In genomic region chr12:5176716-5177341, GRCm38 (mm10) we compare ENCODE assay signal across 14 mouse cellular contexts.
DNase-seq lines count a peak whose midpoint lies in the region; ATAC-seq and TF ChIP-seq lines count a peak whose summit lies in the region.
"Had no signal": no experiment of that assay in that cellular context is flagged by ENCODE, and none has a peak within 500 bp of the region (broad histone marks: within the 10 kb centered on the region; RNA-seq: fewer than 3 reads in every experiment).

No protein-coding gene starts in this region.

- H3K9ac ChIP-seq in midbrain, postnatal 0 days (replicated peaks; ENCODE audit: low read length, poor library complexity, severe bottlenecking): no peak overlapping the region
- H3K9ac ChIP-seq in midbrain, embryonic 11.5 days (ENCODE audit: low read length): no peak overlapping the region
- H3K9ac ChIP-seq: embryonic facial prominence, embryonic 15.5 days; heart, embryonic 12.5 days; hindbrain, embryonic 13.5 days had no signal

- no peak overlapping the region for H3K4me3 ChIP-seq in midbrain, postnatal 0 days (ENCODE audit: low read depth, low read length)
- H3K4me3 ChIP-seq in midbrain, embryonic 11.5 days (ENCODE audit: low read depth, low read length): no peak overlapping the region
- H3K4me3 ChIP-seq in testis, adult 2 months (ENCODE audit: control insufficient read depth, low read depth, low read length): no peak overlapping the region
- H3K4me3 ChIP-seq: embryonic facial prominence, embryonic 15.5 days; heart, embryonic 12.5 days; hindbrain, embryonic 13.5 days had no signal

- H3K27me3 ChIP-seq in midbrain, postnatal 0 days (ENCODE audit: insufficient read depth, low read length): no peaks in the 10 kb centered on the region
- H3K27me3 ChIP-seq in midbrain, embryonic 11.5 days (ENCODE audit: control insufficient read depth, insufficient read depth, low read length): no peaks in the 10 kb centered on the region
- H3K27me3 ChIP-seq in testis, adult 2 months (ENCODE audit: control insufficient read depth, insufficient read depth, low read length): no peaks in the 10 kb centered on the region
- H3K27me3 ChIP-seq: CH12.LX; embryonic facial prominence, embryonic 15.5 days; heart, embryonic 12.5 days; hindbrain, embryonic 13.5 days had no signal

- TF ChIP-seq POLR2A in testis, adult 2 months (IDR thresholded peaks at IDR 0.05; ENCODE audit: control insufficient read depth, low read depth, low read length): no peak

- no peaks in the 10 kb centered on the region for H3K36me3 ChIP-seq in midbrain, postnatal 0 days (ENCODE audit: insufficient read depth, low read length)
- no peaks in the 10 kb centered on the region for H3K36me3 ChIP-seq in midbrain, embryonic 11.5 days (ENCODE audit: control insufficient read depth, insufficient read depth, low read length)
- H3K36me3 ChIP-seq in testis, adult 2 months (ENCODE audit: control insufficient read depth, insufficient read depth, low read length): no peaks in the 10 kb centered on the region
- H3K36me3 ChIP-seq: embryonic facial prominence, embryonic 15.5 days; heart, embryonic 12.5 days; hindbrain, embryonic 13.5 days had no signal

- ATAC-seq in midbrain, postnatal 0 days (ENCODE audit: low FRiP score): 0 out of 2 replicates have a peak, but pooled peaks have one; percentile 10
- no peak for ATAC-seq in midbrain, embryonic 11.5 days (ENCODE audit: low FRiP score)

- intact Hi-C loops in heart, postnatal 14 days (cut with DNase I): no loop called here

- peak; percentile 95 for DNase-seq in heart, adult 11 months
- no peak for DNase-seq in heart, postnatal 14 days
- no peak for DNase-seq in midbrain, postnatal 0 days (ENCODE audit: low spot score)
- no peak for DNase-seq in midbrain, embryonic 11.5 days (ENCODE audit: low spot score, missing footprints)
- DNase-seq in adrenal gland, postnatal 14 days: peak; percentile 86
- DNase-seq in right cerebral cortex, postnatal 10 days (ENCODE audit: low spot score in 2 of 2): no peak
- DNase-seq in layer of hippocampus, postnatal 14 days (ENCODE audit: low spot score in 2 of 2): no peak
- DNase-seq: cerebellum, postnatal 36 days; thymus, postnatal 25 days had no signal

- WGBS in midbrain, postnatal 0 days: 72% methylated on average over 5 of the region's 5 CpGs
- 86% methylated on average over 5 of the region's 5 CpGs for WGBS in midbrain, embryonic 11.5 days

- H3K9me3 ChIP-seq in midbrain, postnatal 0 days (ENCODE audit: low read length): no peaks in the 10 kb centered on the region
- no peaks in the 10 kb centered on the region for H3K9me3 ChIP-seq in midbrain, embryonic 11.5 days (ENCODE audit: control insufficient read depth, low read length)
- H3K9me3 ChIP-seq: embryonic facial prominence, embryonic 15.5 days; heart, embryonic 12.5 days; hindbrain, embryonic 13.5 days had no signal

- 0 out of 2 replicates have a peak, but pooled peaks cover 4% of the 10 kb centered on the region for H3K4me1 ChIP-seq in midbrain, postnatal 0 days (ENCODE audit: insufficient read depth, low read length)
- no peaks in the 10 kb centered on the region for H3K4me1 ChIP-seq in midbrain, embryonic 11.5 days (ENCODE audit: control insufficient read depth, insufficient read depth, low read length)
- no peaks in the 10 kb centered on the region; the same call in 1 of the 2 replicates for H3K4me1 ChIP-seq in testis, adult 2 months (ENCODE audit: control insufficient read depth, insufficient read depth, low read length)
- H3K4me1 ChIP-seq: embryonic facial prominence, embryonic 15.5 days had no signal

- no peak overlapping the region for H3K4me2 ChIP-seq in midbrain, postnatal 0 days (ENCODE audit: low read depth, low read length, poor library complexity, severe bottlenecking)
- H3K4me2 ChIP-seq in midbrain, embryonic 11.5 days: no peak overlapping the region
- H3K4me2 ChIP-seq: embryonic facial prominence, embryonic 15.5 days; heart, embryonic 12.5 days; hindbrain, embryonic 13.5 days had no signal

- H3K27ac ChIP-seq in midbrain, postnatal 0 days (ENCODE audit: low read depth, low read length): no peak overlapping the region
- H3K27ac ChIP-seq in midbrain, embryonic 11.5 days (ENCODE audit: low read depth, low read length): no peak overlapping the region
- peak overlapping the region; percentile 49; the same call in 1 of the 2 replicates for H3K27ac ChIP-seq in testis, adult 2 months (ENCODE audit: control insufficient read depth, insufficient read depth, low read depth, low read length)
- H3K27ac ChIP-seq: embryonic facial prominence, embryonic 15.5 days; hindbrain, embryonic 13.5 days had no signal

- TF ChIP-seq CTCF in midbrain, postnatal 0 days (IDR thresholded peaks at IDR 0.05): no peak
- TF ChIP-seq CTCF in testis, adult 2 months (IDR thresholded peaks at IDR 0.05; ENCODE audit: control insufficient read depth, insufficient read depth, insufficient replicate concordance, low read depth, low read length): no peak

Comparison
In these comparisons a context has a peak if more than half of its experiments do, and no peak if none do; other contexts are left out.
1. DNase-seq: peak in heart, adult 11 months (single experiment) and adrenal gland, postnatal 14 days (single experiment); none in heart, postnatal 14 days (0 of 2), midbrain, postnatal 0 days (single experiment), midbrain, embryonic 11.5 days (single experiment), right cerebral cortex, postnatal 10 days (0 of 2) and layer of hippocampus, postnatal 14 days (0 of 2).